Mouse (Mus musculus) liver, embryonic 11.5 days (tissue): ENCODE data around the gene Nmu. TPM values are rescaled to one million over a fixed set of nuclear protein-coding genes. Genes with fewer than 3 reads are reported as not detected.
A peak's percentile ranks its signal among the peaks of the same experiment; 100 is the strongest.

Experiments used
- ATAC-seq: fragments of 200-750 bp; cut with Nextera tagmentation; replicated peaks from 2 replicates; pipeline ENCODE4 v1.8.0; 2017; ENCODE audit warnings: moderate number of reproducible peaks, mild to moderate bottlenecking, moderate TSS enrichment, moderate library complexity; ENCODE audit not compliant: low FRiP score
- DNase-seq: peaks from one replicate; pipeline ENCODE4 v3.0.0-alpha.2; 2017; ENCODE audit warnings: low spot score
- H3K27ac ChIP-seq: fragments of 300-500 bp; sonication (generic); 2 replicates; pipeline ENCODE4 v1.5.1; 2014; ENCODE audit warnings: mild to moderate bottlenecking, low read depth, low read length, control low read depth
- H3K27me3 ChIP-seq: fragments of 300-500 bp; sonication (generic); replicated peaks from 2 replicates; pipeline ENCODE4 v1.6.1; 2014; ENCODE audit warnings: low read length, mixed read lengths; ENCODE audit not compliant: control insufficient read depth, insufficient read depth
- H3K36me3 ChIP-seq: fragments of 300-500 bp; sonication (generic); 2 replicates; pipeline ENCODE4 v1.6.1; 2014; ENCODE audit warnings: mild to moderate bottlenecking, low read length, moderate library complexity, mixed read lengths; ENCODE audit not compliant: control insufficient read depth, insufficient read depth
- H3K4me1 ChIP-seq: fragments of 300-500 bp; sonication (generic); replicated peaks from 2 replicates; pipeline ENCODE4 v1.6.1; 2014; ENCODE audit warnings: low read length, mixed read lengths; ENCODE audit not compliant: control insufficient read depth, insufficient read depth
- H3K4me2 ChIP-seq: fragments of 300-500 bp; sonication (generic); 2 replicates; pipeline ENCODE4 v1.6.1; 2014; ENCODE audit warnings: mild to moderate bottlenecking, control low read depth, moderate library complexity
- H3K4me3 ChIP-seq: fragments of 300-500 bp; sonication (generic); 2 replicates; pipeline ENCODE4 v1.5.1; 2014; ENCODE audit warnings: low read depth, low read length, control low read depth
- H3K9ac ChIP-seq: fragments of 300-500 bp; sonication (generic); 2 replicates; pipeline ENCODE4 v1.6.1; 2014; ENCODE audit warnings: low read depth, low read length, control low read depth
- H3K9me3 ChIP-seq: fragments of 300-500 bp; sonication (generic); 2 replicates; pipeline ENCODE4 v1.6.1; 2016; ENCODE audit warnings: low read length, inconsistent platforms, mixed read lengths; ENCODE audit not compliant: control insufficient read depth
- WGBS: fragments of 180-500 bp; shearing (Covaris S2); extraction: QIAGEN DNeasy Blood & Tissue Kit; methylation state at CpG from one replicate; pipeline ENCODE4 v1.1.7; 2014; 5-methylcytosine and 5-hydroxymethylcytosine counted together
- polyA plus RNA-seq: library from polyadenylated mRNA; unstranded; fragments of >200 nt; fragmentation: Nextera tagmentation; extraction: Ambion mirVana; gene quantifications from 2 replicates; pipeline ENCODE4 v1.2.1, GENCODE M21; 2014

Nmu gene
- polyA plus RNA-seq, 1 experiment from 2014 or later: not detected

DNA sequence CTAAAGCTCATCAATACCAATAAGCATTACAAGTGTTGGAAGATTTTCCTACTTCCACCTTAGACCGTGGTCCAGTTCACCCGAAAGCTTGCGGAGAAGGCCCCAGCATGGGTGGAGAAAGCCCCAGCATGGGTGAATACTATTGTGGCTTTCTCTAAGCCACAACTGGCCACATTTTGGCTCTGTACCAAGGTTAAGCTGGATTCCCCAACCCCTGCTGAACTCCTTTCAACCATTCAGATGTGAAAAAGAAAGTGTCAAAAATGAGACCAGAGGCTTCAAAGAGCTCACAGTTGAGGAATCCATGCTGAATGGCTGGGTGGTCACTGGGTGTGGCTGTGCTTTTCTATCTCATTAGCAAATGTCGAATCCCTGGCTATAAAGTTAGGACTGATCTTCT is 29.8 kb downstream of the Nmu start:
- H3K4me1 ChIP-seq: no peaks in the 10 kb centered on the region
- H3K36me3 ChIP-seq: no peaks in the 10 kb centered on the region
- no peak overlapping the region for H3K27ac ChIP-seq
- no peak overlapping the region for H3K9ac ChIP-seq
- 85% methylated on average over 4 of the region's 4 CpGs for WGBS
- H3K9me3 ChIP-seq: no peaks in the 10 kb centered on the region
- no peaks in the 10 kb centered on the region for H3K27me3 ChIP-seq
- no peak overlapping the region for H3K4me2 ChIP-seq
- no peak for DNase-seq
- no peak overlapping the region for H3K4me3 ChIP-seq
- ATAC-seq: no peak

DNA sequence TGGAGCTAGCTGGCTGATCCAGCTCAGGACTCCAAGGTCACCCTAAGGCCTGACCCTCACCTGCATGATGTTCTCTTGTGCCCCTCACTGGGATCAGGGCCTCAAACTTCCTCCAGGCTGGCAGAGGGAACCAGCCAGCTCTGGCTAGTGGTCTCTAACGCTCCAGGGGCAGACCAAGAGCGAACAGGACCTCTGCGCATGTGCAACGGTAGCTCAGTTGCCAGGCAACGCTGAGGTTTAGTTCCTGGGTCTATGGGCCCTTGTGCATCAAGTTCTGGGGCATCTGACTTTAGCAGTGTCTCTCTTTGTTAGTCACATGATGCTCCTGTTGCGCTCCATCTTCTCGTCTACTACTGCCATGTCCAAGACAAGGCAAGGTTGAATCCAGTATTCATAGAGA is 32.6 kb downstream of the Nmu start, which contains the start of gene Pdcl2:
Gene Pdcl2, minus strand, starts transcription at position 204 of the 400 bp plus-strand sequence.
- DNase-seq (no peak), ATAC-seq (no peak)
- Histone ChIP-seq H3K4me2 (no peak within 1 kb of the TSS), H3K4me1 (no peaks in the 10 kb centered on the region), H3K36me3 (no peaks in the 10 kb centered on the region), H3K9ac (no peak within 1 kb of the TSS), H3K27me3 (no peaks in the 10 kb centered on the region), H3K4me3 (no peak within 1 kb of the TSS), H3K9me3 (no peaks in the 10 kb centered on the region), H3K27ac (no peak within 1 kb of the TSS)
- 82% methylated on average over 7 of the region's 7 CpGs for whole genome bisulfite sequencing

- H3K4me3 ChIP-seq: no peak overlapping the region
- no peak for DNase-seq
- ATAC-seq: no peak
- no peaks in the 10 kb centered on the region for H3K9me3 ChIP-seq
- 79% methylated on average over 2 of the region's 2 CpGs for WGBS
- no peak overlapping the region for H3K9ac ChIP-seq
- no peaks in the 10 kb centered on the region for H3K4me1 ChIP-seq
- no peaks in the 10 kb centered on the region for H3K36me3 ChIP-seq
- H3K27ac ChIP-seq: no peak overlapping the region
- H3K4me2 ChIP-seq: no peak overlapping the region
- no peaks in the 10 kb centered on the region for H3K27me3 ChIP-seq
Measured at GRCm38 (mm10) chr5:76327296-76327695, 36.3 kb downstream of the Nmu start.

DNA sequence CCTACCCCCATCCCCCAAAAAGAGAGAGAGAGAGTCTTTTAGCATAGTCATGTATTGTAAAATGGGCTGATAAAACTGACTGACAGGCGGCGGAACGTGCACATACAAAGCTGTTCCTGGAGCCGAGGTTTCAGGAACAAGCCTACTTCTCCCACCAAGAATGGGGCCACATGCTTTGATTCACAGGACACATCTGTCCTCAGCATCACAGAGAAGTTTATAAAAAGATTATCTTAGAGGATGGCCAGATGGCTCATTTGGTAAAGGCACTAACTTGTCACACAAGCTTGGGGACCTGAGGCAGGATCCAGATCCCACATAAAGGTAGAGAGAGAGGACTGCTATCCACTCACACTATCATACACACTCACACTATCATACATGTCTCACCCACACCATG is 38.5 kb downstream of the Nmu start:
- Histone ChIP-seq H3K9ac (no peak overlapping the region), H3K36me3 (no peaks in the 10 kb centered on the region), H3K27me3 (no peaks in the 10 kb centered on the region), H3K4me2 (no peak overlapping the region), H3K9me3 (no peaks in the 10 kb centered on the region), H3K4me1 (no peaks in the 10 kb centered on the region), H3K4me3 (no peak overlapping the region), H3K27ac (no peak overlapping the region)
- WGBS: 87% methylated on average over 4 of the region's 4 CpGs
- ATAC-seq (no peak), DNase-seq (no peak)

- Histone ChIP-seq H3K36me3 (no peaks in the 10 kb centered on the region), H3K27ac (no peak overlapping the region), H3K4me3 (no peak overlapping the region), H3K9ac (no peak overlapping the region), H3K4me1 (no peaks in the 10 kb centered on the region), H3K4me2 (no peak overlapping the region), H3K9me3 (no peaks in the 10 kb centered on the region), H3K27me3 (no peaks in the 10 kb centered on the region)
- no peak for DNase-seq
- WGBS: 69% methylated on average over 11 of the region's 11 CpGs
- ATAC-seq: no peak
Measured at GRCm38 (mm10) chr5:76321249-76322196, 42.1 kb downstream of the Nmu start.

DNA sequence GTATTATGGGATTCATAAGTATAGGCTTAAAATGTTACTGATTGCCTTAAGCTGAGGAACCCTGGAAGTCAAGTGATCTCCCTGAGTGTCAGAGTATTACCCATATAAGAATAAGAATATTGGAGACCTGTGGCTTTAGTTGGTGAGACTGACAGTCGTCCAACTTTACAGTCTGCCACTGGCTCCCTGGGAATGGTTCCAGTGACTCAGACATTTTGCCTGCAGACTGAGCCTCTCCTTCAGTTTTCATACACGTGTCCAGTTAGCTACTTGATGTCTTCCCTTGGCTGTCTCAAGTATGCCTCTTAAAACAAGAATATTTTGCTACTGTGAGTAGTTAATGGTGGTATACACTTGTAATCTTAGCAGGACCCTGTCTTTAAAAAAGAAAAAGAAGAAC is 55.4 kb downstream of the Nmu start:
- Histone ChIP-seq H3K4me3 (no peak overlapping the region), H3K9ac (no peak overlapping the region), H3K36me3 (no peaks in the 10 kb centered on the region), H3K9me3 (no peaks in the 10 kb centered on the region), H3K4me2 (no peak overlapping the region), H3K27me3 (no peaks in the 10 kb centered on the region), H3K4me1 (no peaks in the 10 kb centered on the region; the same call in 1 of the 2 replicates), H3K27ac (no peak overlapping the region)
- ATAC-seq (no peak), DNase-seq (no peak)
- 60% methylated on average over 2 of the region's 2 CpGs for WGBS

- no peak overlapping the region for H3K9ac ChIP-seq
- WGBS: 66% methylated on average over 3 of the region's 3 CpGs
- peaks cover 3% of the 10 kb centered on the region; the same call in 1 of the 2 replicates for H3K4me1 ChIP-seq
- ATAC-seq (no peak), DNase-seq (no peak)
- H3K4me2 ChIP-seq: no peak overlapping the region
- no peaks in the 10 kb centered on the region for H3K36me3 ChIP-seq
- no peak overlapping the region for H3K27ac ChIP-seq
- no peaks in the 10 kb centered on the region for H3K9me3 ChIP-seq
- H3K4me3 ChIP-seq: no peak overlapping the region
- no peaks in the 10 kb centered on the region for H3K27me3 ChIP-seq
Measured at GRCm38 (mm10) chr5:76306261-76306660, 57.3 kb downstream of the Nmu start.

GRCm38 (mm10) chr5:76305616-76306015 is 58.0 kb downstream of the Nmu start:
- H3K4me2 ChIP-seq: peak overlapping the region; percentile 97
- peak overlapping the region; percentile 96 for H3K4me3 ChIP-seq
- DNase-seq (no peak), ATAC-seq (no peak)
- peaks cover 3% of the 10 kb centered on the region; the same call in 1 of the 2 replicates for H3K4me1 ChIP-seq
- H3K27me3 ChIP-seq: no peaks in the 10 kb centered on the region
- no peaks in the 10 kb centered on the region for H3K36me3 ChIP-seq
- H3K27ac ChIP-seq: no peak overlapping the region
- 6% methylated on average over 8 of the region's 8 CpGs for WGBS
- no peak overlapping the region for H3K9ac ChIP-seq
- H3K9me3 ChIP-seq: no peaks in the 10 kb centered on the region
